Mouse (Mus musculus): ENCODE measurements around the gene Hdac1.

- TF ChIP-seq CTCF (IDR thresholded peaks at IDR 0.05; ENCODE audit: extremely low read depth, insufficient read depth, low read length) (no peak), POLR2A (IDR thresholded peaks at IDR 0.05; ENCODE audit: extremely low read depth, insufficient read depth, low read length) (no peak)
These were observed 2.5 kb downstream of the Hdac1 start for GRCm38 (mm10) chr4:129540012-129540411.
